Mouse (Mus musculus): ENCODE results near the gene Cox16.

The Cox16 gene

GRCm38 (mm10) chr12:81324116-81324515 is 160.8 kb downstream of the Cox16 start:
- DNase-seq (ENCODE audit: low spot score in 2 of 2) = no peak

GRCm38 (mm10) chr12:81321021-81321420 is 163.9 kb downstream of the Cox16 start:
- DNase-seq (ENCODE audit: low spot score in 2 of 2) = no peak

- no peak for DNase-seq (ENCODE audit: low spot score in 2 of 2)
Observed at GRCm38 (mm10) chr12:81317811-81318210, 167.1 kb downstream of the Cox16 start.

- DNase-seq (ENCODE audit: low spot score in 2 of 2) = no peak
Observed at GRCm38 (mm10) chr12:81315953-81316352, 169.0 kb downstream of the Cox16 start.

Measured in spleen, postnatal 10 days (tissue).